Mouse (Mus musculus): Measurements from ENCODE around the gene Hspa14.

Hspa14 gene

GRCm38 (mm10) chr2:3512552-3513454, at the start of gene Hspa14, which contains the start of the genes Gm45902 and Cdnf:
TSS of gene Hspa14 (minus strand) at chr2:3512814.
TSS of gene Gm45902 (minus strand) at chr2:3512790.
TSS of gene Cdnf (plus strand) at chr2:3513030.
- DNase-seq: peak; percentile 98 to 99

GRCm38 (mm10) chr2:3546588-3546987, 34.0 kb upstream of the Hspa14 start:
- DNase-seq: peak; percentile 41 to 60

GRCm38 (mm10) chr2:3546055-3546454, 33.4 kb upstream of the Hspa14 start:
- no peak for DNase-seq

GRCm38 (mm10) chr2:3541307-3542079, 28.9 kb upstream of the Hspa14 start:
- DNase-seq: no peak

- no peak for DNase-seq
These were observed 13.7 kb upstream of the Hspa14 start for GRCm38 (mm10) chr2:3526288-3526687.

GRCm38 (mm10) chr2:3522558-3522957, 9.9 kb upstream of the Hspa14 start:
- DNase-seq: no peak

GRCm38 (mm10) chr2:3512076-3512475, 538 bp downstream of the Hspa14 start:
- peak; percentile 21 to 26 for DNase-seq

- no peak for DNase-seq
These were observed 11.7 kb downstream of the Hspa14 start for GRCm38 (mm10) chr2:3500886-3501285.

GRCm38 (mm10) chr2:3499543-3499942, 13.1 kb downstream of the Hspa14 start:
- DNase-seq: no peak

- DNase-seq: no peak
These were observed 18.7 kb downstream of the Hspa14 start for GRCm38 (mm10) chr2:3493833-3494409.

GRCm38 (mm10) chr2:3489816-3490215, 22.8 kb downstream of the Hspa14 start:
- DNase-seq: no peak

- DNase-seq: no peak
These were observed 32.4 kb downstream of the Hspa14 start for GRCm38 (mm10) chr2:3480239-3480638.

GRCm38 (mm10) chr2:3475746-3476251, 36.8 kb downstream of the Hspa14 start:
- no peak for DNase-seq

GRCm38 (mm10) chr2:3474861-3475283, 37.7 kb downstream of the Hspa14 start, which contains the start of gene Suv39h2:
TSS of gene Suv39h2 (minus strand) at chr2:3475031.
- peak; percentile 95 to 96 for DNase-seq

- DNase-seq: peak; percentile 48 to 55
These were observed 38.2 kb downstream of the Hspa14 start for GRCm38 (mm10) chr2:3474361-3474805.

- no peak for DNase-seq
These were observed 38.7 kb downstream of the Hspa14 start for GRCm38 (mm10) chr2:3473891-3474290.

GRCm38 (mm10) chr2:3456590-3456989, 56.0 kb downstream of the Hspa14 start:
- DNase-seq: no peak

- no peak for DNase-seq
These were observed 59.5 kb downstream of the Hspa14 start for GRCm38 (mm10) chr2:3453096-3453495.

GRCm38 (mm10) chr2:3449431-3449830, 63.2 kb downstream of the Hspa14 start:
- no peak for DNase-seq

- DNase-seq: no peak
These were observed 66.6 kb downstream of the Hspa14 start for GRCm38 (mm10) chr2:3445984-3446383.

- no peak for DNase-seq
These were observed 68.4 kb downstream of the Hspa14 start for GRCm38 (mm10) chr2:3444206-3444605.
